Mouse (Mus musculus): Measurements from ENCODE around the gene Ube4a. TPM values are rescaled to one million over a fixed set of nuclear protein-coding genes. Genes with fewer than 3 reads are reported as not detected.
A peak's percentile ranks its signal among the peaks of the same experiment; 100 is the strongest.

Gene Ube4a
- polyA plus RNA-seq, 1 experiment from 2014 or later, result 28.4 TPM

- H3K9ac ChIP-seq, result no peak overlapping the region
Observed at GRCm38 (mm10) chr9:44892664-44893063, 72.7 kb downstream of the Ube4a start.

GRCm38 (mm10) chr9:44891210-44891609 lies 74.2 kb downstream of the Ube4a start:
- no peak for ATAC-seq (ENCODE audit: insufficient read depth, low FRiP score, low read depth)
- WGBS, result 84% methylated on average over 6 of the region's 6 CpGs
- H3K9ac ChIP-seq, result no peak overlapping the region
- H3K27me3 ChIP-seq (replicated peaks), result no peaks in the 10 kb centered on the region
- no peaks in the 10 kb centered on the region for H3K4me1 ChIP-seq
- H3K4me2 ChIP-seq, result no peak overlapping the region
- H3K9me3 ChIP-seq, result no peaks in the 10 kb centered on the region
- H3K4me3 ChIP-seq (replicated peaks), result no peak overlapping the region
- no peaks in the 10 kb centered on the region for H3K36me3 ChIP-seq
- H3K27ac ChIP-seq, result no peak overlapping the region

More at GRCm38 (mm10) chr9:44892664-44893063, 72.7 kb downstream of the Ube4a start:
- Histone ChIP-seq H3K4me1 (no peaks in the 10 kb centered on the region), H3K4me3 (replicated peaks) (no peak overlapping the region), H3K36me3 (no peaks in the 10 kb centered on the region), H3K9me3 (no peaks in the 10 kb centered on the region), H3K27me3 (replicated peaks) (no peaks in the 10 kb centered on the region), H3K4me2 (no peak overlapping the region), H3K27ac (no peak overlapping the region)
- ATAC-seq (ENCODE audit: insufficient read depth, low FRiP score, low read depth), result no peak
- 51% methylated on average over 3 of the region's 3 CpGs for WGBS

GRCm38 (mm10) chr9:44890122-44890521 lies 75.3 kb downstream of the Ube4a start:
- Histone ChIP-seq H3K9ac (no peak overlapping the region), H3K4me2 (no peak overlapping the region), H3K36me3 (no peaks in the 10 kb centered on the region), H3K27me3 (replicated peaks) (no peaks in the 10 kb centered on the region), H3K27ac (no peak overlapping the region), H3K4me3 (replicated peaks) (no peak overlapping the region), H3K4me1 (no peaks in the 10 kb centered on the region), H3K9me3 (no peaks in the 10 kb centered on the region)
- 50% methylated on average over 2 of the region's 2 CpGs for WGBS
- ATAC-seq (ENCODE audit: insufficient read depth, low FRiP score, low read depth), result no peak

- Histone ChIP-seq H3K27me3 (replicated peaks) (no peaks in the 10 kb centered on the region), H3K36me3 (no peaks in the 10 kb centered on the region), H3K27ac (no peak overlapping the region), H3K4me1 (no peaks in the 10 kb centered on the region), H3K4me2 (no peak overlapping the region), H3K9ac (no peak overlapping the region), H3K4me3 (replicated peaks) (no peak overlapping the region), H3K9me3 (no peaks in the 10 kb centered on the region)
- no peak for ATAC-seq (ENCODE audit: insufficient read depth, low FRiP score, low read depth)
- WGBS, result 82% methylated on average over 7 of the region's 7 CpGs
Observed at GRCm38 (mm10) chr9:44888114-44888624, 77.2 kb downstream of the Ube4a start.

- H3K27me3 ChIP-seq (replicated peaks), result no peaks in the 10 kb centered on the region
- 0 out of 2 replicates have a peak overlapping the region, but pooled peaks have one; percentile 52 for H3K9ac ChIP-seq
- WGBS, result under 1% methylated on average over 21 of the region's 21 CpGs
- ATAC-seq (ENCODE audit: insufficient read depth, low FRiP score, low read depth), result no peak
- H3K4me1 ChIP-seq, result peaks cover 18% of the 10 kb centered on the region
- H3K9me3 ChIP-seq, result no peaks in the 10 kb centered on the region
- H3K4me2 ChIP-seq, result peak overlapping the region; percentile 98
- H3K27ac ChIP-seq, result peak overlapping the region; percentile 99; the same call in 1 of the 2 replicates
- H3K4me3 ChIP-seq (replicated peaks), result peak overlapping the region; percentile 99
- H3K36me3 ChIP-seq, result no peaks in the 10 kb centered on the region
Observed at GRCm38 (mm10) chr9:44882981-44883569, 82.3 kb downstream of the Ube4a start.

GRCm38 (mm10) chr9:44882436-44882980 lies 82.9 kb downstream of the Ube4a start:
- Histone ChIP-seq H3K36me3 (no peaks in the 10 kb centered on the region), H3K9ac (peak overlapping the region; percentile 52), H3K27me3 (replicated peaks) (no peaks in the 10 kb centered on the region), H3K9me3 (no peaks in the 10 kb centered on the region), H3K4me2 (peak overlapping the region; percentile 98), H3K4me1 (peaks cover 19% of the 10 kb centered on the region), H3K4me3 (replicated peaks) (peak overlapping the region; percentile 99), H3K27ac (peak overlapping the region; percentile 99)
- ATAC-seq (ENCODE audit: insufficient read depth, low FRiP score, low read depth), result peak; percentile 52
- WGBS, result under 1% methylated on average over 26 of the region's 27 CpGs

GRCm38 (mm10) chr9:44881941-44882435 lies 83.4 kb downstream of the Ube4a start:
- H3K4me1 ChIP-seq, result peaks cover 25% of the 10 kb centered on the region
- H3K36me3 ChIP-seq, result no peaks in the 10 kb centered on the region
- H3K4me2 ChIP-seq, result peak overlapping the region; percentile 98
- H3K27ac ChIP-seq, result peak overlapping the region; percentile 99
- under 1% methylated on average over 29 of the region's 29 CpGs for WGBS
- peak overlapping the region; percentile 83 for H3K9ac ChIP-seq
- H3K9me3 ChIP-seq, result no peaks in the 10 kb centered on the region
- peak overlapping the region; percentile 99 for H3K4me3 ChIP-seq (replicated peaks)
- no peaks in the 10 kb centered on the region for H3K27me3 ChIP-seq (replicated peaks)
- peak; percentile 63; the same call in 1 of the 2 replicates for ATAC-seq (ENCODE audit: insufficient read depth, low FRiP score, low read depth)

- Histone ChIP-seq H3K9me3 (no peaks in the 10 kb centered on the region), H3K9ac (peak within 1 kb of the TSS; percentile 98), H3K27ac (peak within 1 kb of the TSS; percentile 99), H3K4me2 (peak within 1 kb of the TSS; percentile 98), H3K4me3 (replicated peaks) (peak within 1 kb of the TSS; percentile 99), H3K4me1 (peaks cover 27% of the 10 kb centered on the region), H3K36me3 (no peaks in the 10 kb centered on the region), H3K27me3 (replicated peaks) (no peaks in the 10 kb centered on the region)
- ATAC-seq (ENCODE audit: insufficient read depth, low FRiP score, low read depth), result peak; percentile 84
- under 1% methylated on average over 41 of the region's 71 CpGs for WGBS
Observed at GRCm38 (mm10) chr9:44881221-44881871, 84.1 kb downstream of the Ube4a start, which contains the start of gene Kmt2a. Gene Kmt2a (minus strand): TSS chr9:44881296.

- peak overlapping the region; percentile 99 for H3K4me3 ChIP-seq (replicated peaks)
- peaks cover 29% of the 10 kb centered on the region for H3K4me1 ChIP-seq
- H3K36me3 ChIP-seq, result no peaks in the 10 kb centered on the region
- WGBS, result under 1% methylated on average over 38 of the region's 44 CpGs
- peak overlapping the region; percentile 90 for H3K27ac ChIP-seq
- H3K27me3 ChIP-seq (replicated peaks), result no peaks in the 10 kb centered on the region
- no peaks in the 10 kb centered on the region for H3K9me3 ChIP-seq
- ATAC-seq (ENCODE audit: insufficient read depth, low FRiP score, low read depth), result 0 out of 2 replicates have a peak, but pooled peaks have one; percentile 0
- peak overlapping the region; percentile 95 for H3K4me2 ChIP-seq
- H3K9ac ChIP-seq, result peak overlapping the region; percentile 98
Observed at GRCm38 (mm10) chr9:44880309-44881081, 84.9 kb downstream of the Ube4a start.

- Histone ChIP-seq H3K36me3 (no peaks in the 10 kb centered on the region), H3K27ac (peak overlapping the region; percentile 90), H3K4me3 (replicated peaks) (peak overlapping the region; percentile 99), H3K27me3 (replicated peaks) (no peaks in the 10 kb centered on the region), H3K9me3 (no peaks in the 10 kb centered on the region), H3K4me2 (peak overlapping the region; percentile 95), H3K4me1 (peaks cover 31% of the 10 kb centered on the region), H3K9ac (peak overlapping the region; percentile 11; the same call in 1 of the 2 replicates)
- no peak for ATAC-seq (ENCODE audit: insufficient read depth, low FRiP score, low read depth)
- WGBS, result under 1% methylated on average over 13 of the region's 13 CpGs
Observed at GRCm38 (mm10) chr9:44879694-44880271, 85.6 kb downstream of the Ube4a start.
